Mouse (Mus musculus): ENCODE measurements around the gene Tead1. TPM values are rescaled to one million over a fixed set of nuclear protein-coding genes. Genes with fewer than 3 reads are reported as not detected.

Gene Tead1
- polyA plus RNA-seq, 1 experiment from 2014 or later = 13.9 TPM

DNA sequence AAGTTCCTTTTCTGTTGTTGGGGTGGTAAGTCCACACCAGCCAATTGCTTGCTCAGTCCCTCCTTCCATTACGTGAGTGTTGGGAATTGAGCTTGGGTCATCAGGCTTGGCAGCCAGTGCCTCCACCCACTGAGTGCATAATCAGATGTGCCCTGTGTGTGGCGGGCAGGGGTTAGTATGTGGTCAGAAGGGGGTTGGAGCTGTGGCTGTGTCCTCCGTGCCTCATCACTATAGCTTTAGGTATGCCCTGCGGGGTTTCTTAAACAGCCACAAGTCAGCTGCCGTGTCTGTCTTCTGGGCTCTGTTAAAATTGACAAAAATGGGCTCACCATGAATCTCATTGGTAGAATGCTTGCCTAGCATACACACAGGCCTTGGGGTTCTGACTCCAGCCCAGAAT lies 227.7 kb downstream of the Tead1 start:
- ATAC-seq (ENCODE audit: low read depth) = no peak
- H3K4me2 ChIP-seq (ENCODE audit: low read depth, low read length) = no peak overlapping the region
- 76% methylated on average over 5 of the region's 5 CpGs for WGBS

DNA sequence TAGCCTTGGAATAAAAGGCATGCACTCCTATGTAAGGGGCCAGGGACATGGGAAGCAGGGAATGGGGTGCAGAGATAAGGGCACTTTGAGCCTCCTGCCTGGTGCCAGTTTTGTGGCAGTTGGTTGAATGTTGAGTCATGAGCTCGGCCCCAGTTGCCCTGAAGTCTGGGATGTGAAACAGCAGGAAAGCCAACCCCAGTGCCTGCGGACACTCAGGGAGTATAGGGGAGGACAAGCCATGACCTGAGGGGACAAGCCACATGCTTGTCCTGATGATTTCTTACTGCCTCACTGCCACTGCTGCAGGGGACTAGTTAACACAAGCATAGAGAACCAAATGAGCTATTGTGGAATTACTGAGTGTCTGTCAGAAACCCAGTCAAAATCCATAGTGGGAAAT lies 228.3 kb downstream of the Tead1 start:
- Histone ChIP-seq H3K36me3 (ENCODE audit: control insufficient read depth, insufficient read depth, low read length) (no peaks in the 10 kb centered on the region), H3K9me3 (ENCODE audit: control insufficient read depth, low read length) (no peaks in the 10 kb centered on the region), H3K27ac (ENCODE audit: low read depth, low read length) (no peak overlapping the region), H3K4me2 (ENCODE audit: low read depth, low read length) (no peak overlapping the region), H3K27me3 (ENCODE audit: control insufficient read depth, insufficient read depth, low read length) (no peaks in the 10 kb centered on the region), H3K4me1 (ENCODE audit: control insufficient read depth, insufficient read depth, low read length) (no peaks in the 10 kb centered on the region), H3K9ac (replicated peaks; ENCODE audit: low read depth, low read length) (no peak overlapping the region), H3K4me3 (ENCODE audit: low read depth, low read length) (no peak overlapping the region)
- ATAC-seq (ENCODE audit: low read depth) = no peak
- 55% methylated on average over 2 of the region's 2 CpGs for WGBS

More for the DNA sequence above, 227.7 kb downstream of the Tead1 start:
- Histone ChIP-seq H3K27ac (ENCODE audit: low read depth, low read length) (no peak overlapping the region), H3K9ac (replicated peaks; ENCODE audit: low read depth, low read length) (no peak overlapping the region), H3K4me3 (ENCODE audit: low read depth, low read length) (no peak overlapping the region), H3K27me3 (ENCODE audit: control insufficient read depth, insufficient read depth, low read length) (no peaks in the 10 kb centered on the region), H3K4me1 (ENCODE audit: control insufficient read depth, insufficient read depth, low read length) (no peaks in the 10 kb centered on the region), H3K9me3 (ENCODE audit: control insufficient read depth, low read length) (no peaks in the 10 kb centered on the region), H3K36me3 (ENCODE audit: control insufficient read depth, insufficient read depth, low read length) (no peaks in the 10 kb centered on the region)

DNA sequence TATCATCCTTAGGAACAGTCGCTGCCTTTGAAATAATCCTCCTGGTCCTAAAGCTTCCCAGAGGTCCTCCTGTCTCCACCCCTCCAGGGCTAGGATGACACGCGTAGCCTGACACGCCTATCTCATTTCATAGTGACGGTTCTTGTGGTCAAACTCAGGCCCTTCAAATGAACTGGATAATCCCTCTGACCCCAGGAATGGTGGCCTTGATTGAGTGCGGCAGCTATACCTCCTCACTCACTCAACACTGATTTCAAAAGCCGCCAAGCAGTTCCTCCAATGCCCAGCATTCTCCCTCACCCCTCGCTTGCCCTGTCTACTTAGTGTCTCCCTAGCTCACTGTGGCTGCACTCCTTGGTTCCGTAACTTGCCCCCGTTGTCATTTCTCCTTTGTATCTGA lies 230.0 kb downstream of the Tead1 start:
- Histone ChIP-seq H3K4me3 (ENCODE audit: low read depth, low read length) (no peak overlapping the region), H3K27ac (ENCODE audit: low read depth, low read length) (no peak overlapping the region), H3K9me3 (ENCODE audit: control insufficient read depth, low read length) (no peaks in the 10 kb centered on the region), H3K27me3 (ENCODE audit: control insufficient read depth, insufficient read depth, low read length) (no peaks in the 10 kb centered on the region), H3K9ac (replicated peaks; ENCODE audit: low read depth, low read length) (no peak overlapping the region), H3K4me2 (ENCODE audit: low read depth, low read length) (no peak overlapping the region), H3K4me1 (ENCODE audit: control insufficient read depth, insufficient read depth, low read length) (no peaks in the 10 kb centered on the region), H3K36me3 (ENCODE audit: control insufficient read depth, insufficient read depth, low read length) (no peaks in the 10 kb centered on the region)
- WGBS = 91% methylated on average over 10 of the region's 10 CpGs
- ATAC-seq (ENCODE audit: low read depth) = no peak

DNA sequence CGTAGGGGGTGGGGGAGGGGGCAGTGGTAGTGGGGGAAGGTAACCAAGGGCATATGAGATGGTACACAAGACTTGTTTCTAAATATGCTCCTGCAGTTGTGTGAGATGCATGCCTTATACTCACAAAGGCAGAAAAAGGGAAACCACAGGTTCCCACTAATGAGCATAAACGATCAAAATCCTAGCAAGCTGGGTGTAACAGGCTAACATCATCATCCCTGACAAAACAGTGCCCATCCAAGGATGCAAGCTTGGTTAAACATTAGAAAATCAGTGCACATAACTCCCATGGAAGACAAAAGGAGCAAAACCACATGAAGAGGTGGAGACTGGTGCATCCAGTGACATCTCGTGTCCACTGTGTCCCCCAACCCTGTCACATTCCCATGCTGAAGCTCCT lies 233.9 kb downstream of the Tead1 start:
- Histone ChIP-seq H3K27me3 (ENCODE audit: control insufficient read depth, insufficient read depth, low read length) (no peaks in the 10 kb centered on the region), H3K9ac (replicated peaks; ENCODE audit: low read depth, low read length) (no peak overlapping the region), H3K27ac (ENCODE audit: low read depth, low read length) (no peak overlapping the region), H3K4me3 (ENCODE audit: low read depth, low read length) (no peak overlapping the region), H3K4me1 (ENCODE audit: control insufficient read depth, insufficient read depth, low read length) (0 out of 2 replicates have a peak, but pooled peaks cover 3% of the 10 kb centered on the region), H3K36me3 (ENCODE audit: control insufficient read depth, insufficient read depth, low read length) (no peaks in the 10 kb centered on the region), H3K4me2 (ENCODE audit: low read depth, low read length) (no peak overlapping the region), H3K9me3 (ENCODE audit: control insufficient read depth, low read length) (no peaks in the 10 kb centered on the region)
- 90% methylated on average over 3 of the region's 3 CpGs for WGBS
- ATAC-seq (ENCODE audit: low read depth) = no peak

DNA sequence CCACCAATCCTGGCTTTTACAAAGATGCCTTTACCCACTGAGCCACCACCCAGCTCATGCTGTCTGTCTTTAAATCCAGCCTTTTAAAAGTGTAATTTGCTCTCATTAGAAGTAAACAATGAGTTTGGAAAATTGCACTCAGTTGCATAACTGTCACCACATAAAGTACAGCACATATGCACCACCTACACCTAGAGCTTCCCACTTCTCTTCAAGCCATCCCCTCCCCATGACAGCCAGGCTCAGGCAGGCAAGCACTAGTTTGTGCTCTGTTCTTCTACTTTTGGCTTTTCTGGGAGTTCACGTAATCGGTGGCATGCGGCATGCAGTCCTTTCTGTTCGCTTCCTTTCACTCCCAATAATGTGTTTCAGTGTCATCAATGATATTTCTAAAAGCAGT lies 236.5 kb downstream of the Tead1 start:
- H3K36me3 ChIP-seq (ENCODE audit: control insufficient read depth, insufficient read depth, low read length) = no peaks in the 10 kb centered on the region
- H3K4me2 ChIP-seq (ENCODE audit: low read depth, low read length) = no peak overlapping the region
- ATAC-seq (ENCODE audit: low read depth) = no peak
- H3K4me3 ChIP-seq (ENCODE audit: low read depth, low read length) = no peak overlapping the region
- no peak overlapping the region for H3K27ac ChIP-seq (ENCODE audit: low read depth, low read length)
- 0 out of 2 replicates have a peak, but pooled peaks cover 3% of the 10 kb centered on the region for H3K4me1 ChIP-seq (ENCODE audit: control insufficient read depth, insufficient read depth, low read length)
- H3K9me3 ChIP-seq (ENCODE audit: control insufficient read depth, low read length) = no peaks in the 10 kb centered on the region
- no peak overlapping the region for H3K9ac ChIP-seq (replicated peaks; ENCODE audit: low read depth, low read length)
- no peaks in the 10 kb centered on the region for H3K27me3 ChIP-seq (ENCODE audit: control insufficient read depth, insufficient read depth, low read length)
- WGBS = 82% methylated on average over 4 of the region's 4 CpGs

DNA sequence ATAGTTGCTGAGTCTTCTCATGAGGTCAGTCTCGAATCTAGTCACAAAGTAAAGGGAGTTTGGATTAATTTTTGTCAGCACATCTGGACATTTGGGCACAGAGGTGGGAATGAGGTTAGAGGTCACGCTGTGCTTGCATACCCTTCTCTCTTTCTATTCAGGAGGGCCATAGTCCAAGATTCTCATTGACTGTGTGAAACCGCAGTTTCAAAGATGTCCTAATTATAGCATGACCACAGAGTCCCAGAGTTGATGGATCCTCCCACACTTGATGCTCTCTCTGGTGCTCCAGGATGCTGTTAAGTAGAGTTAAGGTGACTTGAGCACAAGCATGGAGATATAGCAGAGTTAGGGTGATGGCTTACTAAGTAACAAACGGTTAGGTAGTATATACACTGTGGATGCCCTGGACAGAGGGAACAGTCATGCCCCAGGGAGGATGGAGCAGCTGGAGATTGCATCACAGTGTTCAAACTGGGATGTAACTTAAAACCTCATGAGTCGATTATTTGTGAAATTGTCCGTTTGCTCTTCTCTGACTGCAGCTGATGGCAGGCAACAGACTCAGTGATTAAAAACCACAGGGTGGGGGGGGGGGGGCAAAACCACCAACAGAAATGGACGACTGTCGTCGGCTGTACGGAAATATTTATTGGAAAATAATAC lies 238.6 kb downstream of the Tead1 start:
- ATAC-seq (ENCODE audit: low read depth) = no peak
- Histone ChIP-seq H3K36me3 (ENCODE audit: control insufficient read depth, insufficient read depth, low read length) (no peaks in the 10 kb centered on the region), H3K27ac (ENCODE audit: low read depth, low read length) (no peak overlapping the region), H3K9me3 (ENCODE audit: control insufficient read depth, low read length) (no peaks in the 10 kb centered on the region), H3K27me3 (ENCODE audit: control insufficient read depth, insufficient read depth, low read length) (no peaks in the 10 kb centered on the region), H3K4me1 (ENCODE audit: control insufficient read depth, insufficient read depth, low read length) (0 out of 2 replicates have a peak, but pooled peaks cover 3% of the 10 kb centered on the region), H3K9ac (replicated peaks; ENCODE audit: low read depth, low read length) (no peak overlapping the region), H3K4me3 (ENCODE audit: low read depth, low read length) (no peak overlapping the region), H3K4me2 (ENCODE audit: low read depth, low read length) (no peak overlapping the region)
- 43% methylated on average over 10 of the region's 10 CpGs for WGBS

DNA sequence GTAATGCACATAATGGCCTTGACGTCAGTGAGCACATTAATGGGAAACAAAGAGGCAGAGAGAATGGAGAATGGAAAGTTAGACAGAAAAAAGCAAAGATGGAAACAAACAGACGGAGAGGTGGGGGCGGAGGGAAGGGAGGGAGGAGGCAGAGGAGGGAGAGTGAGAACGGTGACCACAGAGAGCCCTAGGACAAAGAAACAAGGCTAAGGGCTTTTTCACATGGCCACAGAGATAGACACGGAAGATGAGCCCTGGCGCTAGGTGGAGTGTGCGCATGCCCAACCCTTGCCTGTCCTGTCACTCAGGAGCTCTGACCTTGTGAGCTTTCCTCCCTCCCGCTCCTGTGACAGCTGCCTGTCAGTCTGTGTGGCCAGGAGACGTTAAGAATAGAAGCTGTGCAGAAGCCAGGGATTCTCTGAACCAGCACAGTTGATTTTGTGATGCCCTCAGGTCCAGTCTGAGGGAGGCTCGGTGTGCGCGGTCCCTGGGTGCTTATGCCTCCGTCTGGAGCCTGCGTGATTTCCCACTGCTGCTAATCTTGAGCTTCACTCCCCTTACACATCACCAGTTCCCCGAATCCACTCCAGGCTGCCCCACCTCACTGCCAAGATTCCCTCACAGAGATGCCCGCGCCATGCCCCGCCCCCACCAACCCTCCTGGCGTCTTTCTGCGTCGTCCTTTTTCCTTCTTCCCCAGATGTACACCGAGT lies 239.3 kb downstream of the Tead1 start:
- no peak overlapping the region for H3K9ac ChIP-seq (replicated peaks; ENCODE audit: low read depth, low read length)
- no peaks in the 10 kb centered on the region for H3K9me3 ChIP-seq (ENCODE audit: control insufficient read depth, low read length)
- H3K36me3 ChIP-seq (ENCODE audit: control insufficient read depth, insufficient read depth, low read length) = no peaks in the 10 kb centered on the region
- 55% methylated on average over 22 of the region's 22 CpGs for WGBS
- 0 out of 2 replicates have a peak, but pooled peaks cover 3% of the 10 kb centered on the region for H3K4me1 ChIP-seq (ENCODE audit: control insufficient read depth, insufficient read depth, low read length)
- H3K27ac ChIP-seq (ENCODE audit: low read depth, low read length) = no peak overlapping the region
- ATAC-seq (ENCODE audit: low read depth) = peak; percentile 28; the same call in 1 of the 2 replicates
- no peaks in the 10 kb centered on the region for H3K27me3 ChIP-seq (ENCODE audit: control insufficient read depth, insufficient read depth, low read length)
- H3K4me3 ChIP-seq (ENCODE audit: low read depth, low read length) = no peak overlapping the region
- H3K4me2 ChIP-seq (ENCODE audit: low read depth, low read length) = no peak overlapping the region

DNA sequence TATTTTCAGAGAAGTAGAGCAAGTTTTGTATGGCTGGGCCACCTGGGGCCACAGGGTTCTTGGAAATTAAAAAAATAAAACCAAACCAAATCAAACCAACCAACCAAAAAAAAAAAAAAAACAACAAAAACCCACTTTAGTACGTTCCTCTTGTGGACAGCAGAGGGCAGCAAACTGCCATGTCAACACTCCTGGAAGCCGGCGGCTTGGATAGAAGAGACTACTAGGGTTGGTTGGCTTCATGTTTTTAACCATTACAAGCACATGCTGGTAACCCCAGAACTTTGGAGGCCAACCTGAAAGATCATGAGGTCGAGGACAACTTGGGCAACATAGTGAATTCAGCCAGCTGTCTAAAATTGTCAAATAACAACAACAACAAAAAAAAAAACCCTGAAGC lies 240.7 kb downstream of the Tead1 start:
- Histone ChIP-seq H3K27ac (ENCODE audit: low read depth, low read length) (no peak overlapping the region), H3K27me3 (ENCODE audit: control insufficient read depth, insufficient read depth, low read length) (no peaks in the 10 kb centered on the region), H3K4me2 (ENCODE audit: low read depth, low read length) (no peak overlapping the region), H3K4me1 (ENCODE audit: control insufficient read depth, insufficient read depth, low read length) (0 out of 2 replicates have a peak, but pooled peaks cover 3% of the 10 kb centered on the region), H3K4me3 (ENCODE audit: low read depth, low read length) (no peak overlapping the region), H3K9me3 (ENCODE audit: control insufficient read depth, low read length) (no peaks in the 10 kb centered on the region), H3K36me3 (ENCODE audit: control insufficient read depth, insufficient read depth, low read length) (no peaks in the 10 kb centered on the region), H3K9ac (replicated peaks; ENCODE audit: low read depth, low read length) (no peak overlapping the region)
- no peak for ATAC-seq (ENCODE audit: low read depth)
- 0% methylated on average over 4 of the region's 4 CpGs for WGBS

DNA sequence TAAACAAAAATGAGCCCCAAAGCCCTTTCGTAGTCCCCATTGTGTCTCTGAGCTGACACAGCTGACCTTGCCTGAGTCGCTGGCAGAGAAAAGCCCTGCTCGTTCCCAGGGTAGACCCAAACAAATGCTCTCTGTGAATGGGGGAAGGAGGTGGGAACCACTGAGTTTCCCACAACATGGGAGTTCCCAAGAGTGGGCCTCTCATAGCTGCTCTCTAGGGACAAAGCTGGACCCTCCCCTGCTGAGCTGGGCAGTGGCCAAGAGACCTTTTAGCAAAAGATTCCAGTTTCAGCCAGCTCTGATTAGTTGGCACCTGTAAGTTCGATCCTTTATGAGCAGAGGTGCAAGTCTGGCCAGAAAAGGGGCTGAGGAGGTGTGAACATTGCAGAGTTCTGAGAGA lies 243.7 kb downstream of the Tead1 start:
- ATAC-seq (ENCODE audit: low read depth) = no peak
- Histone ChIP-seq H3K27ac (ENCODE audit: low read depth, low read length) (no peak overlapping the region), H3K4me1 (ENCODE audit: control insufficient read depth, insufficient read depth, low read length) (no peaks in the 10 kb centered on the region), H3K9me3 (ENCODE audit: control insufficient read depth, low read length) (no peaks in the 10 kb centered on the region), H3K27me3 (ENCODE audit: control insufficient read depth, insufficient read depth, low read length) (no peaks in the 10 kb centered on the region), H3K4me2 (ENCODE audit: low read depth, low read length) (no peak overlapping the region), H3K36me3 (ENCODE audit: control insufficient read depth, insufficient read depth, low read length) (no peaks in the 10 kb centered on the region), H3K9ac (replicated peaks; ENCODE audit: low read depth, low read length) (no peak overlapping the region), H3K4me3 (ENCODE audit: low read depth, low read length) (no peak overlapping the region)
- WGBS = 42% methylated on average over 4 of the region's 4 CpGs

All from neural tube, embryonic 14.5 days (tissue).